Mouse (Mus musculus) midbrain, embryonic 13.5 days (tissue): ENCODE measurements around the gene Map3k6. TPM values are rescaled to one million over a fixed set of nuclear protein-coding genes. Genes with fewer than 3 reads are reported as not detected.
A peak's percentile ranks its signal among the peaks of the same experiment; 100 is the strongest.

Experiments
- ATAC-seq: fragments of 200-750 bp; cut with Nextera tagmentation; 2 replicates; pipeline ENCODE4 v1.8.0; 2017; ENCODE audit warnings: mild to moderate bottlenecking, moderate TSS enrichment, moderate library complexity
- H3K27ac ChIP-seq: fragments of 300-500 bp; sonication (generic); 2 replicates; pipeline ENCODE4 v1.5.1; 2015; ENCODE audit warnings: inconsistent platforms, mild to moderate bottlenecking, moderate library complexity
- H3K27me3 ChIP-seq: fragments of 300-500 bp; sonication (generic); 2 replicates; pipeline ENCODE4 v1.6.1; 2015; ENCODE audit warnings: mild to moderate bottlenecking, inconsistent platforms
- H3K36me3 ChIP-seq: fragments of 300-500 bp; sonication (generic); 2 replicates; pipeline ENCODE4 v1.6.1; 2015; ENCODE audit warnings: mild to moderate bottlenecking, inconsistent platforms
- H3K4me1 ChIP-seq: fragments of 300-500 bp; sonication (generic); replicated peaks from 2 replicates; pipeline ENCODE4 v1.6.1; 2015; ENCODE audit warnings: inconsistent platforms
- H3K4me2 ChIP-seq: fragments of 300-500 bp; sonication (generic); replicated peaks from 2 replicates; pipeline ENCODE4 v1.6.1; 2015; ENCODE audit warnings: moderate library complexity, mild to moderate bottlenecking, inconsistent platforms
- H3K4me3 ChIP-seq: fragments of 300-500 bp; sonication (generic); replicated peaks from 2 replicates; pipeline ENCODE4 v1.5.1; 2015; ENCODE audit warnings: mild to moderate bottlenecking, inconsistent platforms
- H3K9ac ChIP-seq: fragments of 300-500 bp; sonication (generic); replicated peaks from 2 replicates; pipeline ENCODE4 v1.6.1; 2015; ENCODE audit warnings: mild to moderate bottlenecking, inconsistent platforms
- H3K9me3 ChIP-seq: fragments of 300-500 bp; sonication (generic); 2 replicates; pipeline ENCODE4 v1.6.1; 2016; ENCODE audit warnings: mild to moderate bottlenecking, inconsistent platforms
- WGBS: fragments of 180-500 bp; shearing (Covaris S2); methylation state at CpG from one replicate; pipeline ENCODE4 v1.1.7; 2015; 5-methylcytosine and 5-hydroxymethylcytosine counted together
- polyA plus RNA-seq: library from polyadenylated mRNA; unstranded; fragments of >200 nt; fragmentation: Nextera tagmentation; extraction: Ambion mirVana; gene quantifications from 2 replicates; pipeline ENCODE4 v1.2.1, GENCODE M21; 2015

Map3k6 gene
- polyA plus RNA-seq, 1 experiment from 2014 or later, result 2.3 TPM

DNA sequence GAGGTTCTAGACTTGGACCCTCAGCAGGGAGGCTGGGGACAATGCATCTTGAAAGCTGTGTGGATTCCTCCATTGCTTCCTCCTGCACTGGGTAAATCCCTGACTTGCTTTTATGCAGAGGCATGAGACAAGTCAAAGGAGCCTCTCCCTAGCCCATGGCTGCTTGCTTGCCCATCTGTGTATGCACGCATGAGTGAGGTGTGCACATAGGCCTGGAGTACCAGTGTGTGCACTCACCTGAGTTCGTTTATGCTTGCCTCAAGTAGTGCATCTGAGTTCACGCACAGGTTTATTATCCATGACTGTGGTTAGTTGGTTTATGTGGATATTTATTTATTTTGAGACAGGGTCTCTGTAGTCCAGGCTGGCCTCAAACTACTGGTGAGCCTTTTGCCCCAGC lies 38.4 kb upstream of the Map3k6 start:
- Histone ChIP-seq H3K4me2 (no peak overlapping the region), H3K27me3 (no peaks in the 10 kb centered on the region), H3K4me3 (no peak overlapping the region), H3K36me3 (no peaks in the 10 kb centered on the region), H3K9me3 (no peaks in the 10 kb centered on the region), H3K9ac (no peak overlapping the region), H3K27ac (no peak overlapping the region), H3K4me1 (peaks cover 62% of the 10 kb centered on the region)
- 97% methylated on average over 3 of the region's 3 CpGs for WGBS
- no peak for ATAC-seq

DNA sequence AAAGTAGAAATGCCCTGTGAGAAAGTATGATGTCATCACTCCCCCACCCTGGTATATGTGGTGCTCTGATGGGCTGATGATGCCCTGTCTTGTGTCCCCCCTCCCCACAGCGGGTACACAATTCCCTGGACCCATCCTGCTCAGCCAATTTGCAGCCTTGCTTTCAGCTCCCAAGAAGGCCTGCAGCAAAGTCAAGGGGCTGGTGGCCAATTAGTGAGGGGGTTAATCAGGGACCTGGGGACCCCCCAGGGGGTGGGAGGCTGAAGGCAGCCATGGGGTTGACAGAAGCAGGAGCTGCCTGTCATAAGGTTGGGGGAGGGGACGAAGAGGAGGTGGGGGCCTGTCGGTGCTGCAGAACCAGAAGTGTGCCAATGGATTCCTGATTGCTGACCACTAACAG lies 37.0 kb upstream of the Map3k6 start:
- H3K4me2 ChIP-seq, result no peak overlapping the region
- no peak for ATAC-seq
- 73% methylated on average over 3 of the region's 3 CpGs for WGBS
- H3K9me3 ChIP-seq, result no peaks in the 10 kb centered on the region
- peak overlapping the region; percentile 74 for H3K27ac ChIP-seq
- peaks cover 49% of the 10 kb centered on the region for H3K4me1 ChIP-seq
- H3K27me3 ChIP-seq, result no peaks in the 10 kb centered on the region
- H3K4me3 ChIP-seq, result no peak overlapping the region
- no peak overlapping the region for H3K9ac ChIP-seq
- H3K36me3 ChIP-seq, result no peaks in the 10 kb centered on the region

GRCm38 (mm10) chr4:133204379-133204778 lies 36.2 kb upstream of the Map3k6 start:
- Histone ChIP-seq H3K4me1 (peaks cover 41% of the 10 kb centered on the region), H3K4me2 (no peak overlapping the region), H3K27ac (peak overlapping the region; percentile 79), H3K4me3 (no peak overlapping the region), H3K27me3 (no peaks in the 10 kb centered on the region), H3K9ac (0 out of 2 replicates have a peak overlapping the region, but pooled peaks have one; percentile 46), H3K9me3 (no peaks in the 10 kb centered on the region), H3K36me3 (no peaks in the 10 kb centered on the region)
- WGBS, result 38% methylated on average over 7 of the region's 7 CpGs
- ATAC-seq, result no peak

DNA sequence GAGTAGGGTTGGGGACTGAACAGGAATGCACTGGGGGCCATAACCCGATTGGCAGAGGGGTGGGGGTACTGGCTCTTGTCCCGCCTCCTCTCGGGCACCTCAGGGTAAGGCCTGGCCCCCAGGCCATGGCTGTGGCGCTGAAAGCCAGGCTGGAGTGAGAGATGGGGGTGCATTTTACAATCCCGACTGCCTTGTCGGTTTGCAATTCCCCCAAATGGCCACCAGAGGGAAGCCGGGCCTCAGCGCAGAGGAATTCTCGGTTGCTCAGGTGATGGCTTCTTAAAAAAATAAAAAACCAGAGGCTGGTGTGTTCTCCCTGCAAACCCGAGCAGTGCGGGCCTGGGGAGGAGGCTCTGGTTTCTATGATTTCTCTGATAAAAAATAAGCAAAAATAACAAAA lies 31.3 kb upstream of the Map3k6 start:
- peaks cover 39% of the 10 kb centered on the region for H3K27me3 ChIP-seq
- H3K9me3 ChIP-seq, result no peaks in the 10 kb centered on the region
- peaks cover 29% of the 10 kb centered on the region for H3K4me1 ChIP-seq
- ATAC-seq, result no peak
- no peaks in the 10 kb centered on the region for H3K36me3 ChIP-seq
- no peak overlapping the region for H3K4me3 ChIP-seq
- no peak overlapping the region for H3K9ac ChIP-seq
- H3K4me2 ChIP-seq, result no peak overlapping the region
- WGBS, result 5% methylated on average over 11 of the region's 11 CpGs
- H3K27ac ChIP-seq, result no peak overlapping the region

GRCm38 (mm10) chr4:133210023-133210787 lies 30.4 kb upstream of the Map3k6 start:
- no peaks in the 10 kb centered on the region for H3K36me3 ChIP-seq
- no peak overlapping the region for H3K9ac ChIP-seq
- H3K27ac ChIP-seq, result no peak overlapping the region
- no peaks in the 10 kb centered on the region for H3K9me3 ChIP-seq
- peaks cover 46% of the 10 kb centered on the region for H3K27me3 ChIP-seq
- H3K4me3 ChIP-seq, result no peak overlapping the region
- WGBS, result 91% methylated on average over 24 of the region's 24 CpGs
- H3K4me1 ChIP-seq, result peaks cover 21% of the 10 kb centered on the region
- no peak for ATAC-seq
- no peak overlapping the region for H3K4me2 ChIP-seq

- no peak overlapping the region for H3K27ac ChIP-seq
- peaks cover 50% of the 10 kb centered on the region for H3K27me3 ChIP-seq
- H3K9ac ChIP-seq, result no peak overlapping the region
- H3K4me1 ChIP-seq, result peaks cover 21% of the 10 kb centered on the region
- H3K4me2 ChIP-seq, result no peak overlapping the region
- 93% methylated on average over 19 of the region's 19 CpGs for WGBS
- H3K9me3 ChIP-seq, result no peaks in the 10 kb centered on the region
- no peak overlapping the region for H3K4me3 ChIP-seq
- no peak for ATAC-seq
- H3K36me3 ChIP-seq, result no peaks in the 10 kb centered on the region
Observed at GRCm38 (mm10) chr4:133210788-133211390, 29.7 kb upstream of the Map3k6 start.

GRCm38 (mm10) chr4:133211751-133212561 lies 28.7 kb upstream of the Map3k6 start, which contains the start of the genes Cd164l2 and Gpr3:
Gene Cd164l2, plus strand, starts transcription at chr4:133212131.
Gene Gpr3, minus strand, starts transcription at chr4:133212536.
- no peaks in the 10 kb centered on the region for H3K36me3 ChIP-seq
- H3K27me3 ChIP-seq, result peaks cover 50% of the 10 kb centered on the region
- WGBS, result under 1% methylated on average over 51 of the region's 52 CpGs

DNA sequence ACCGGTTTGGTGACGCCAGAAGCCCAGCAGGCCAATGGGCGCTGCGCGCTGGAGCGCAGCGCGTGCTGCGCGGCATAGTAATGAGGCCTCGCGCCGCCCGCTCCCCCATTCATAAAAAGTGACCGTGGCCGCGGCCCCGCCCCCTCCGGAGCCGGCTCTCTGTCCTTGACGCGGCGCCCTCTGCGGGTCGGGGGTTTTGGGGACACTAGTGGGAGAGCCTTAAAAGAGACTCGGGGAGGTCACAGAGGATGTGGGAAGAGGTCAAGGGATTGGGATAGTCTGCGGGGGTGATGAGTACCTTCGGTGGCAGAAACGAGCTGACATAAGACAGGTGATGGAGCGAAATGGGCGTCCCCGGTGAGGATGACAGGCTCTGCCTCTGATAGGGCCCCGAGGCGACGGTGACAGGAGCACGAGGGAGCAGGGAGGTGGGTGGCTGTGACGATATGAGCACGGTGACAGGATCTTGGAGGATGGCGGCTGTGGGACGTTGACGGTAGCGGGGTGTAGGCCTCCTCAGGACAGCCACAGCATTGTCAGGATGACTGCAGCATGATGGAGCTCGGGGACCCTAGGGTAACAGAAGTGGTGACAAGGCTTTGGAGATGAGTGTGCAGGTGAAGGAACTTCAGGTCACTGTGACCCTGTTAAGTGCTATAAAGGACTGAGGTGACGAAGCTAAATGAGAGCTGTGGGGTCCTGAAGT lies 27.9 kb upstream of the Map3k6 start:
- Histone ChIP-seq H3K4me3 (peak overlapping the region; percentile 61), H3K9me3 (no peaks in the 10 kb centered on the region), H3K27me3 (peaks cover 50% of the 10 kb centered on the region), H3K36me3 (no peaks in the 10 kb centered on the region), H3K9ac (peak overlapping the region; percentile 65), H3K4me1 (peaks cover 22% of the 10 kb centered on the region), H3K27ac (no peak overlapping the region), H3K4me2 (peak overlapping the region; percentile 89)
- 2% methylated on average over 43 of the region's 44 CpGs for WGBS
- ATAC-seq, result peak; percentile 85

More at GRCm38 (mm10) chr4:133211751-133212561, 28.7 kb upstream of the Map3k6 start, which contains the start of the genes Cd164l2 and Gpr3:
- peak within 1 kb of the TSS; percentile 65 for H3K9ac ChIP-seq
- H3K4me2 ChIP-seq, result peak within 1 kb of the TSS; percentile 89
- no peaks in the 10 kb centered on the region for H3K9me3 ChIP-seq
- H3K27ac ChIP-seq, result no peak within 1 kb of the TSS
- ATAC-seq, result peak; percentile 75
- H3K4me3 ChIP-seq, result peak within 1 kb of the TSS; percentile 61
- H3K4me1 ChIP-seq, result peaks cover 21% of the 10 kb centered on the region

- Histone ChIP-seq H3K9me3 (no peaks in the 10 kb centered on the region), H3K36me3 (no peaks in the 10 kb centered on the region), H3K27ac (no peak overlapping the region), H3K4me1 (peaks cover 25% of the 10 kb centered on the region), H3K4me2 (peak overlapping the region; percentile 89), H3K9ac (peak overlapping the region; percentile 65), H3K27me3 (peaks cover 50% of the 10 kb centered on the region), H3K4me3 (peak overlapping the region; percentile 61)
- 0% methylated on average over 9 of the region's 9 CpGs for WGBS
- 0 out of 2 replicates have a peak, but pooled peaks have one; percentile 2 for ATAC-seq
Observed at GRCm38 (mm10) chr4:133213268-133213590, 27.4 kb upstream of the Map3k6 start.

DNA sequence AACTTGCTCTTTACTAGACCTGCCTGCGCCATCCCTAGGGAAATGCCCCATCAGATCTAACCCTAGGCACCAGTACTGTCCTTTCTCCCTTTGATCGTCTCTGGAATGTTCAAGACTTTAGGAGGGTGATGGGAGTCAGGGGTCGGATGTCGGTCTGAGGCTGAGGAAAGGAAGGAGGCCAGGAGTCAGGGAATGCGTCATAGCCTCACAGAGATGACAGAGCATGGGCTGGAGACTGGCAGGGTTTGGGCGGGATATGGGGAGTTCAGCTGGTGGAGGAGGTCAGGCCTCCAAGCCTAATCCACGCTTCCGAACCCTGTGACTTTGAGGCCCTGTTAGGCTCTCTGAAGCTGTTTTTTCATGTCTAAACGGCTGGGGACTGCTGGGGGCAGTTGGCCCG lies 27.0 kb upstream of the Map3k6 start:
- ATAC-seq, result no peak
- Histone ChIP-seq H3K4me2 (peak overlapping the region; percentile 89), H3K36me3 (no peaks in the 10 kb centered on the region), H3K9ac (no peak overlapping the region), H3K4me1 (peaks cover 25% of the 10 kb centered on the region), H3K4me3 (peak overlapping the region; percentile 61; the same call in 1 of the 2 replicates), H3K9me3 (no peaks in the 10 kb centered on the region), H3K27ac (no peak overlapping the region; the same call in 1 of the 2 replicates), H3K27me3 (peaks cover 50% of the 10 kb centered on the region)
- WGBS, result 7% methylated on average over 10 of the region's 10 CpGs

- WGBS, result 1% methylated on average over 5 of the region's 5 CpGs
- Histone ChIP-seq H3K4me2 (no peak overlapping the region), H3K27me3 (peaks cover 60% of the 10 kb centered on the region), H3K9ac (no peak overlapping the region), H3K36me3 (no peaks in the 10 kb centered on the region), H3K4me3 (no peak overlapping the region), H3K4me1 (peaks cover 24% of the 10 kb centered on the region), H3K27ac (no peak overlapping the region), H3K9me3 (no peaks in the 10 kb centered on the region)
- peak; percentile 21; the same call in 1 of the 2 replicates for ATAC-seq
Observed at GRCm38 (mm10) chr4:133217641-133218040, 23.0 kb upstream of the Map3k6 start.
